Comparison of ENCODE assay signal across 8 mouse cellular contexts in the genomic region with DNA sequence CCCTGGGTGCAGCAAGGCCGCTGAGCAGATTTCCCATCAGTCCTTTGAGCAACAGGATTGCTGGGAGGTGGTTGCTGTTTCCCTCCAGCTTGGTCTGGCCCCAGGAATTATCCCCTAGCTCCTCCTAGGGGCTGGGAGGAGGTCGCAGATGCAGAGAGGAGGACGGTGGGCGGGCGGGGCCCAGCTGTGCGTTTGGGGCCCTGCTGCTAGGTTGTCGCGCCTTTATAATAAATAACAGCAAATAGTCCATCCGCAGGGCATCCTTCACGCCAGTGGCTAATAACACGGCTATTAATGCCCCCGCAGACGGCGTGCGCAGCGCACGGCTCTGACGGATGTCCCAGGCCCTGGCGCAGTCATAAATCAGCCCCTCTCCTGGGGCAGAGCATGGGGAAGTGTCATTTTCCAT. TPM values are rescaled to one million over a fixed set of nuclear protein-coding genes. Genes with fewer than 3 reads are reported as not detected.
DNase-seq lines count a peak whose midpoint lies in the region; ATAC-seq and TF ChIP-seq lines count a peak whose summit lies in the region.

No protein-coding gene starts in this region.

- no peaks in the 10 kb centered on the region for H3K27me3 ChIP-seq in forebrain, embryonic 11.5 days (ENCODE audit: control insufficient read depth, insufficient read depth, low read length)
- peaks cover 7% of the 10 kb centered on the region for H3K27me3 ChIP-seq in hindbrain, embryonic 11.5 days (ENCODE audit: control insufficient read depth, insufficient read depth, low read length)

- H3K9me3 ChIP-seq in forebrain, embryonic 11.5 days (ENCODE audit: control insufficient read depth, low read length) = no peaks in the 10 kb centered on the region
- H3K9me3 ChIP-seq in hindbrain, embryonic 11.5 days (ENCODE audit: control insufficient read depth, low read length) = no peaks in the 10 kb centered on the region

- peak; percentile 39; the same call in 1 of the 2 replicates for TF ChIP-seq CTCF in brain, embryonic 14.5 days (IDR thresholded peaks at IDR 0.05; ENCODE audit: borderline replicate concordance, extremely low read depth, insufficient read depth, insufficient read length)

- ATAC-seq in forebrain, embryonic 11.5 days (replicated peaks; ENCODE audit: low FRiP score) = peak; percentile 75
- peak; percentile 76 for ATAC-seq in hindbrain, embryonic 11.5 days (ENCODE audit: low FRiP score)

- H3K27ac ChIP-seq in forebrain, embryonic 11.5 days (ENCODE audit: low read depth, low read length) = no peak overlapping the region
- peak overlapping the region; percentile 25 for H3K27ac ChIP-seq in hindbrain, embryonic 11.5 days (ENCODE audit: low read depth, low read length)

- peak overlapping the region; percentile 41 for H3K9ac ChIP-seq in forebrain, embryonic 11.5 days (ENCODE audit: low read length)
- H3K9ac ChIP-seq in hindbrain, embryonic 11.5 days (ENCODE audit: low read depth, low read length) = peak overlapping the region; percentile 31; the same call in 1 of the 2 replicates

- no peak overlapping the region for H3K4me3 ChIP-seq in forebrain, embryonic 11.5 days (ENCODE audit: low read depth, low read length)
- peak overlapping the region; percentile 6; the same call in 1 of the 2 replicates for H3K4me3 ChIP-seq in hindbrain, embryonic 11.5 days (ENCODE audit: low read depth, low read length)

- no peak for TF ChIP-seq POLR2A in brain, embryonic 14.5 days (IDR thresholded peaks at IDR 0.05; ENCODE audit: borderline replicate concordance, extremely low read depth, insufficient read depth, insufficient read length, poor library complexity, severe bottlenecking)

- H3K4me1 ChIP-seq in forebrain, embryonic 11.5 days (replicated peaks; ENCODE audit: control insufficient read depth, insufficient read depth, low read length) = peaks cover 19% of the 10 kb centered on the region
- H3K4me1 ChIP-seq in hindbrain, embryonic 11.5 days (replicated peaks; ENCODE audit: control insufficient read depth, insufficient read depth, low read length) = peaks cover 27% of the 10 kb centered on the region

- peak overlapping the region; percentile 34 for H3K4me2 ChIP-seq in forebrain, embryonic 11.5 days (ENCODE audit: low read depth, low read length, severe bottlenecking)
- H3K4me2 ChIP-seq in hindbrain, embryonic 11.5 days (replicated peaks; ENCODE audit: low read depth, low read length) = peak overlapping the region; percentile 19; the same call in 1 of the 2 replicates

- 16% methylated on average over 19 of the region's 19 CpGs for WGBS in forebrain, embryonic 11.5 days
- 9% methylated on average over 19 of the region's 19 CpGs for WGBS in hindbrain, embryonic 11.5 days

- no peaks in the 10 kb centered on the region for H3K36me3 ChIP-seq in forebrain, embryonic 11.5 days (ENCODE audit: control insufficient read depth, insufficient read depth, low read length)
- no peaks in the 10 kb centered on the region for H3K36me3 ChIP-seq in hindbrain, embryonic 11.5 days (ENCODE audit: control insufficient read depth, insufficient read depth, low read length)

- DNase-seq in brain, embryonic 14.5 days (ENCODE audit: low read depth) = peak; percentile 74
- peak; percentile 73 for DNase-seq in forebrain, embryonic 11.5 days (ENCODE audit: low spot score)
- peak; percentile 73 for DNase-seq in hindbrain, embryonic 11.5 days (ENCODE audit: low spot score)
- DNase-seq in lung, postnatal 36 days = peak; percentile 9
- no peak for DNase-seq in frontal cortex, adult 2 months (ENCODE audit: extremely low spot score in 1 of 2, low spot score in 1 of 2)
- no peak for DNase-seq in adipocyte (ENCODE audit: low spot score)
- no peak for DNase-seq in spleen, adult 12 weeks (ENCODE audit: low spot score)
- no peak for DNase-seq in frontal cortex, postnatal 25 days (ENCODE audit: low spot score in 2 of 2)

RNA-seq across cellular contexts. Expression of a gene that starts 1.5 kb away (rescaled TPM):
- 2.5 and 4.3 TPM in 2 replicates for polyA plus RNA-seq in brain, embryonic 14.5 days (2012; rRNA removed)
- 7.7 and 9.0 TPM in 2 replicates for polyA plus RNA-seq in forebrain, embryonic 11.5 days (2014; fragmentation: Nextera tagmentation; extraction: Ambion mirVana)
- 4.6 and 5.6 TPM in 2 replicates for polyA plus RNA-seq in hindbrain, embryonic 11.5 days (2014; fragmentation: Nextera tagmentation; extraction: Ambion mirVana)
- 8.1 TPM in 2 replicates for polyA plus RNA-seq in frontal cortex, adult 2 months (2012; rRNA removed)

RNA-seq across cellular contexts. Expression of a gene that starts 47.4 kb away (rescaled TPM):
- 5.7 and 8.2 TPM in 2 replicates for polyA plus RNA-seq in brain, embryonic 14.5 days (2012; rRNA removed)
- polyA plus RNA-seq in forebrain, embryonic 11.5 days (2014; fragmentation: Nextera tagmentation; extraction: Ambion mirVana) = 3.6 and 4.0 TPM in 2 replicates
- 2.8 and 3.1 TPM in 2 replicates for polyA plus RNA-seq in hindbrain, embryonic 11.5 days (2014; fragmentation: Nextera tagmentation; extraction: Ambion mirVana)
- 22.3 and 27.2 TPM in 2 replicates for polyA plus RNA-seq in frontal cortex, adult 2 months (2012; rRNA removed)

Comparison
In these comparisons a context has a peak if more than half of its experiments do, and no peak if none do; other contexts are left out.
1. DNase-seq: peak in brain, embryonic 14.5 days (single experiment), forebrain, embryonic 11.5 days (single experiment), hindbrain, embryonic 11.5 days (single experiment) and lung, postnatal 36 days (single experiment); none in frontal cortex, adult 2 months (0 of 2), adipocyte (single experiment), spleen, adult 12 weeks (single experiment) and frontal cortex, postnatal 25 days (0 of 2).